Mouse (Mus musculus): ENCODE data around the gene Slc35f6.

- TF ChIP-seq POLR2A (IDR thresholded peaks at IDR 0.05; ENCODE audit: control insufficient read depth, extremely low read depth, insufficient read depth, low read length, poor library complexity) = no peak
- TF ChIP-seq CTCF (IDR thresholded peaks at IDR 0.05; ENCODE audit: borderline replicate concordance, control insufficient read depth, extremely low read depth, insufficient read depth, low read length, poor library complexity) = no peak
These were observed 38.6 kb upstream of the Slc35f6 start for GRCm38 (mm10) chr5:30609094-30609493.

All from thymus, adult 2 months (tissue).